Mouse (Mus musculus): Measurements from ENCODE around the gene Cks2.

GRCm38 (mm10) chr13:51648237-51648636 lies 3.2 kb downstream of the Cks2 start:
- TF ChIP-seq GATA1 (IDR thresholded peaks at IDR 0.05; ENCODE audit: low read length): peak; percentile 78
- no peak for TF ChIP-seq TAL1 (IDR thresholded peaks at IDR 0.05; ENCODE audit: low read length)
